Mouse (Mus musculus) heart, adult 2 months (tissue): ENCODE results near the gene Pomp.

Experiments
- CTCF ChIP-seq: fragments of 200-600 bp; IDR thresholded peaks from 2 replicates; pipeline ENCODE4 v1.8.1; 2022; ENCODE audit warnings: antibody characterized with exemption, mild to moderate bottlenecking, moderate library complexity
- EP300 ChIP-seq: fragments of 200-500 bp; IDR thresholded peaks from 2 replicates; pipeline ENCODE4 v1.6.1; 2011; ENCODE audit warnings: low read depth, low read length, control low read depth; ENCODE audit not compliant: insufficient read depth
- POLR2A ChIP-seq: fragments of 200-500 bp; IDR thresholded peaks from 2 replicates; pipeline ENCODE4 v1.6.1; 2011; ENCODE audit warnings: mild to moderate bottlenecking, low read depth, low read length, control low read depth; ENCODE audit not compliant: insufficient read depth

DNA sequence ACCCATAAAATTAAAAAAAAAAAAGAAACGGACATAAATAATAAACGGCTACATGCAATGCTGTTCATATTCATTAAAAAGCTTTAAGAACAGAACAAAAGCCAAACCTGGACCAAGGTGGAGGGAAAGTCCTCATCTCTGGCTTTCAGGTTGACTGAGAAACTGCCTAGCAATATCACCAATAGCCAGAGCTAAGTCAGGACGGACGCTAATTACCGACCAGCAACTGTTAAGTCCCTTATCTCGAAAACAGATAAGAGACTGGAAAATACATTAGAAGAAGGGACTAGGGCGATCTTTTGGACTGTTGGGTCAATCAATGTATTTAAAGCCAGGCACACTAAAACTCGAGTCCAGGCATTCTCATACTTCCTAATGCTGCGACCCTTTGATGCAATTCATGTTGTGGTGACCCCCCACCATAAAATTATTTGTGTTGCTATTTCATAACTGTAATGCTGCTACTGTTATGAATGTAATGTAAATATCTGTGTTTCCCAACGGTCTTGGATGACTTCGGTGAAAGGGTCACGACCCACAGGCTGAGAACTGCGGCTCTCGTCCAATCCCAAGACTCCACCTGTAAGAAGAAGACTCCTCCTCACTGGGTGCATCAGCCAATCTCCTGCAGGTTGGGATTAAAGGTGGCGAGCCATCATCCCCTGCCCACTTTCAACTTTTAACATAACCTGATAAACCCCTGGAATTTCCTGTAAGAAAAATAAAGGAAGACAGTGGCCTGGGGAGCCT lies 41.9 kb downstream of the Pomp start:
- TF ChIP-seq CTCF (no peak), EP300 (no peak), POLR2A (no peak)
